Mouse (Mus musculus) bone marrow, adult 2 months (tissue): ENCODE results near the gene Snw1.

Experiments
- CTCF ChIP-seq: fragments of 200-500 bp; IDR thresholded peaks from 2 replicates; pipeline ENCODE4 v1.5.1; 2011; ENCODE audit warnings: low read length, control low read depth; ENCODE audit not compliant: control insufficient read depth, insufficient read depth
- POLR2A ChIP-seq: fragments of 200-500 bp; IDR thresholded peaks from 2 replicates; pipeline ENCODE4 v1.6.1; 2011; ENCODE audit warnings: low read depth, mild to moderate bottlenecking, control low read depth, low read length, borderline replicate concordance; ENCODE audit not compliant: control insufficient read depth

- TF ChIP-seq CTCF (no peak), POLR2A (no peak)
Observed at GRCm38 (mm10) chr12:87410999-87411398, 61.1 kb downstream of the Snw1 start.
